Mouse (Mus musculus): ENCODE measurements around the gene Map3k21. TPM values are rescaled to one million over a fixed set of nuclear protein-coding genes. Genes with fewer than 3 reads are reported as not detected.

The Map3k21 gene
- polyA plus RNA-seq, 1 experiment from 2014 or later = 0.08 TPM

DNA sequence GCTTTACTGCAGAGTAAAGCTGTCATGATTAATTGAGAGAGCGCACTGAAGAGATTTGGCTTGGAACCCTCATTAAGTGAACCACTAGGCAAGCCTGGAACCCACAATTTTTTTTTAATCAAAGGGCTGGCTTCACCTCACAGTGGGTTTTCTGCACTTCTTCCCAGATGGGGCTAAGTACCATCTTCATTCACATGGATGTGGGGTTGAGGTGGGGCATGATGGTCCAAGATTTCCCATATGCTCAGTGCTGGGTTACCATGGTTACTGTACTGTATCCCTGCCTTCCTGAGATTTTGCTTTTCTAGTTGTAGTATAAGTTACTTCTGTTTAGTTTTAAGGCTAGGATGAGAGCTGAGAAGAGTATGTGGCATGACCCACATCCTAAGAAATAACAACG is 75.1 kb downstream of the Map3k21 start:
- WGBS = 92% methylated on average over 2 of the region's 2 CpGs
- Histone ChIP-seq H3K36me3 (ENCODE audit: poor library complexity, severe bottlenecking) (no peaks in the 10 kb centered on the region), H3K27me3 (0 out of 2 replicates have a peak, but pooled peaks cover 2% of the 10 kb centered on the region), H3K27ac (no peak overlapping the region), H3K4me1 (peaks cover 10% of the 10 kb centered on the region), H3K4me2 (no peak overlapping the region), H3K9me3 (replicated peaks) (no peaks in the 10 kb centered on the region), H3K4me3 (no peak overlapping the region), H3K9ac (no peak overlapping the region)
- ATAC-seq = peak; percentile 53; the same call in 1 of the 2 replicates

DNA sequence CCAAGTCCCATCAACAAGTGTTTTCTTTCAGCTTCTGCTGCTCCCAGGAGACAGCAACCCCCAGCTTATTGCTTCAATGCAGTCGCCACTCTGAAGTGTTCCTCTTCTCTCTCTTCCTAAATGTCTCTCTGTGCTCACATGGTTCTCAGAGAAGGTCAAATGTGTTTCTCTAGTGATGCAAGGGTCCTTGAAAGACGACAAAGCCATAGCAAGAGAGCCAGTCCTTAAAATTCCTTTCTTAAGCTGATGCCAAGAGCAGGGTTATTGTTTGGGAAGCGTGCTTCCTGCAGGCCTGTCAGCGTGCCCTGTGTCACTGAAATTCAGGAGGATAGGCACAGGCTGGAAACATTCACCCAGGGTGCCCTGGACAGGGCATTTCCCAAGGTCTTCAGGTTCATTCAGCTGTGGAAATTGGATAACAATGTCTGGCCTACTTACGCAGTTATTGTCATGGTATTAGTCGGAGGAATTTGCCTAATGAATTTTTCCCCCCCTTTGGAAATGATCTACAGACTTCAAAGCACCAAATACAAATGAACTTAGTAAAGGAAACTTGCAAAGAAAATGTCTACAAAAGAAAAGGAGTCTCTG is 76.8 kb downstream of the Map3k21 start:
- Histone ChIP-seq H3K36me3 (ENCODE audit: poor library complexity, severe bottlenecking) (no peaks in the 10 kb centered on the region), H3K4me2 (no peak overlapping the region), H3K27ac (no peak overlapping the region), H3K4me3 (no peak overlapping the region), H3K4me1 (peaks cover 10% of the 10 kb centered on the region), H3K9ac (no peak overlapping the region), H3K9me3 (replicated peaks) (no peaks in the 10 kb centered on the region), H3K27me3 (peaks cover 4% of the 10 kb centered on the region; the same call in 1 of the 2 replicates)
- ATAC-seq = no peak
- WGBS = 10% methylated on average over 6 of the region's 6 CpGs

DNA sequence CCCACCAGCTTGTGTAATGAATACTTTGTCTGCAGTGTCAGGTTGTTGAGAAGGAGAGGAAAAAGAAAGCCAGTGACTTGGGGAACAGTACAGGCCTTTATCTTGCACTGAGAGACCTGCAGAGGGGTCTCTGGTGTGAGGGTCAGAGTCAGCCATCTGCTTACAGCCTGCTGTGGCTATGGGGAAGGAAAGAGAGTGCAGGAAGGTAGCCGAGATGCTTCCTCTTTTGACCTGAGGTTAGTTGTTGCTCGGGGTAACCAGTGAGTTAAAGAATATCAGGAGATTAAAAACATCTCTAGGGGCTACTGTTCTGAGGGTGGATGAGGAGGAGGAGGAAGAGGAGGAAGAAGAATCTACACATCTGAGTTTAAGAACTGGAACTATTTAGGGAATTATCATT is 77.7 kb downstream of the Map3k21 start:
- Histone ChIP-seq H3K27ac (no peak overlapping the region), H3K4me2 (no peak overlapping the region), H3K4me3 (no peak overlapping the region), H3K9ac (no peak overlapping the region), H3K4me1 (peaks cover 10% of the 10 kb centered on the region), H3K36me3 (ENCODE audit: poor library complexity, severe bottlenecking) (no peaks in the 10 kb centered on the region), H3K27me3 (peaks cover 13% of the 10 kb centered on the region), H3K9me3 (replicated peaks) (no peaks in the 10 kb centered on the region)
- WGBS = 45% methylated on average over 2 of the region's 2 CpGs
- ATAC-seq = no peak

DNA sequence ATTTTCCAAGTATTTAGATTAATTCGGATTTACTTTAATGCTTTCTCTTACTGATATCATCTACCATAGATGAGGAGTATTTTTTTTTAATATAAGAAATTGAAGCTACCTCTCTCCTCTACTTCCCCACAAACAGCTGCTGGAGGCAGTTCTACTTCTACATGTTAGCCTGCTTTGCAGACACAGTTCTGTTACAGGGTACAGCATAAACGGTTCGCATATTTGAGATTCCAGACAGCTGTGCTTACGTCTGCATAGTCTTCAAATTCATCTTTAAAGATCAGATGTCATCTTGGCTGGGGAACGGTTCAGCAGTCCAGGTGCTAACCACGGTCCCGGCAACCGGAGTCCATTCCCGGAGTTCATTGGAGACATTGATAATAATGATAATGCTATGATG is 83.4 kb downstream of the Map3k21 start:
- Histone ChIP-seq H3K27ac (no peak overlapping the region), H3K9ac (no peak overlapping the region), H3K27me3 (peaks cover 63% of the 10 kb centered on the region), H3K4me3 (no peak overlapping the region), H3K9me3 (replicated peaks) (no peaks in the 10 kb centered on the region), H3K4me1 (peaks cover 19% of the 10 kb centered on the region), H3K36me3 (ENCODE audit: poor library complexity, severe bottlenecking) (no peaks in the 10 kb centered on the region), H3K4me2 (no peak overlapping the region)
- no peak for ATAC-seq
- WGBS = 83% methylated on average over 9 of the region's 9 CpGs

DNA sequence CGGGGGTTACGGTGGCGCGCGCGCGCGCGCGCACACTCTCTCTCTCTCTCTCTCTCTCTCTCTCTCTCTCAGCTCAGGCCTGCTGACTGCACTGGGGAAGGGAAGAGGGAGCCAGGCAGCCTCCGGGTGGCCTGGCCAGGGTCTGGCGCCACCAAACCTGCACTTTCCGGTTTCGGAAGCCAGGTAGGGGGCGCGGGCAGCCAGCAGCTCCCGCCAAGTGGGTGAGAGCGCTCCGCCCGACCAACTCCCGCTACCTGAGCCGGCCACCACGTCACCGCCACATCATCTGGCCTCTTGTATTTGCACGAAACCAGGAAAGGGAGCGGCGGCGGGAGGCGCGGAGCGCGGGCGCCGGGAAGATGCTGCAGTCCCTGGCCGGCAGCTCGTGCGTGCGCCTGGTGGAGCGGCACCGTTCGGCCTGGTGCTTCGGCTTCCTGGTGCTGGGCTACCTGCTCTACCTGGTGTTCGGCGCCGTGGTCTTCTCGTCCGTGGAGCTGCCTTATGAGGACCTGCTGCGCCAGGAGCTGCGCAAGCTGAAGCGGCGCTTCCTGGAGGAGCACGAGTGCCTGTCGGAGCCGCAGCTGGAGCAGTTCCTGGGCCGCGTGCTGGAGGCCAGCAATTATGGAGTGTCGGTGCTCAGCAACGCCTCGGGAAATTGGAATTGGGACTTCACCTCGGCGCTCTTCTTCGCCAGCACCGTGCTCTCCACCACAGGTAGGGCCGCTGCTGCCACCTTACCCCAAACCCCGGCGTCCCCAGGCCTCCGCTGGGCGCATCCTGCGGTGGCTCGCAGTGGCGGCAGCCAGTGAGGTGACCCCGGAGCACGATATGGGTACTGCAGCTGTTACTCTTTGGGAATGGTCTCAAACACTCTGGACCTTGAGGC is 85.1 kb downstream of the Map3k21 start, which contains the start of gene Kcnk1:
Kcnk1 (plus strand) TSS at position 70 of the 886 bp plus-strand sequence.
- peak within 1 kb of the TSS; percentile 48; the same call in 1 of the 2 replicates for H3K27ac ChIP-seq
- H3K27me3 ChIP-seq = peaks cover 61% of the 10 kb centered on the region
- H3K9me3 ChIP-seq (replicated peaks) = no peaks in the 10 kb centered on the region
- ATAC-seq = peak; percentile 74
- H3K4me2 ChIP-seq = peak within 1 kb of the TSS; percentile 90
- peak within 1 kb of the TSS; percentile 72 for H3K9ac ChIP-seq
- H3K36me3 ChIP-seq (ENCODE audit: poor library complexity, severe bottlenecking) = no peaks in the 10 kb centered on the region
- peak within 1 kb of the TSS; percentile 61 for H3K4me3 ChIP-seq
- H3K4me1 ChIP-seq = peaks cover 19% of the 10 kb centered on the region
- under 1% methylated on average over 66 of the region's 73 CpGs for WGBS

DNA sequence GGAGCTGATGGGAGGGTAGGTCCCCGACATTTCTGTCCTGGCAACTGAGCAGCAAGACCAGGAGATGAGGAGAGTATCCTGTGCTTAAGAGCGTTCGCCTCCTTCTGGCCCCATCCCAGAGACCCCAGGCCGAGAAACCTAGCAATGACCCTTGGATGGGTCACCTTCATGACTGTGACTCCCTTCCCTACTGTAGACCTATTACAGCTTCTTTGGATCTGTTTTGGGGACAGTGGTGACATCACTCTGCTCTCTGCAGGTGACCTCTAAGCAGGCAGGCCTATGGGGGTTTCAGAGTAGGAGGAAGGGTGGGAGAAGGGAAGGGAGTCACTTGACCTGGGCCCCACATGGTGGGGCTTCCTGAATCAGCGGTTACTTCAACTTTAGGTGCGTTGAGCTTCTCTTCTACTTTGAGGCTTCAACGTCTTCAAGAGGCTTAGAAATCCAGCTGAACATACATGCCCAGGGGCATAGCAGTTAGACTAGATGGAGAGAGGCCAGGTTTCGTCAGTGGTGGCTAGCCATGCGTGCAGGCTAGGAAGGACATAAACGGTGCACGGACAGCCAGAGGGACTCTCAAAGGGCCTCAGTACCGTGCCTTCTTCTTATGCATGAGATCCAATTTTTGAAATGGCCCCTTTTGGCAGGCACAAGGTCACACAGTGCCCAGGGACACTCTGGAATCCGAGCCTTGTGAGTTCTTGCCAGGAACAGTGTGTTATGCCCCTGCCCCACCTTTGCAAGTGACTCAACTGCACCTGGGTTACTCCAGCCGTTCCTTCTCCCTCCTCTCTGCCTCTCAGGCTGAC is 86.0 kb downstream of the Map3k21 start:
- Histone ChIP-seq H3K36me3 (ENCODE audit: poor library complexity, severe bottlenecking) (no peaks in the 10 kb centered on the region), H3K4me3 (peak overlapping the region; percentile 61), H3K27me3 (peaks cover 61% of the 10 kb centered on the region), H3K27ac (no peak overlapping the region), H3K9me3 (replicated peaks) (no peaks in the 10 kb centered on the region), H3K4me2 (peak overlapping the region; percentile 90), H3K9ac (peak overlapping the region; percentile 72), H3K4me1 (peaks cover 19% of the 10 kb centered on the region)
- WGBS = 13% methylated on average over 14 of the region's 14 CpGs
- 0 out of 2 replicates have a peak, but pooled peaks have one; percentile 3 for ATAC-seq

DNA sequence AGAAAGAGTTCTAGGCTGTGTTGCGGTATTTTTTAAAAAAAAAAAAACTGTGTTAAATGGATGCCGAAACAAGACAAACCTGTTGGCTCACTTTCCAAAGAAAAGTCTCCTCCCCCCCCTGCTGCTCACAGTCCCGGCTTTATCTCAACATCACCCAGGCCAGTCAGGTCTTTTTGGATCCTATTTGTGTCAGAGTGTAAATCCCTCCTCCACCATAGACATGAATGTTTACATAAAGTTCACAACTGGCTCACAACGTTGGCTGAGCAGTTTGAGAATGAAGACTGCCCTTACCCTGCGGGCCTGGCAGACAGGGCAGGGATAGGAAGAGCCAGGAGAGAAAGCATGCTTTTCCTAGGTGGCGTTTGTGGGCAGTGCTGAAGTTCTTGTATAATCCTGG is 86.7 kb downstream of the Map3k21 start:
- peak overlapping the region; percentile 90 for H3K4me2 ChIP-seq
- H3K36me3 ChIP-seq (ENCODE audit: poor library complexity, severe bottlenecking) = no peaks in the 10 kb centered on the region
- no peaks in the 10 kb centered on the region for H3K9me3 ChIP-seq (replicated peaks)
- no peak overlapping the region for H3K4me3 ChIP-seq
- H3K9ac ChIP-seq = no peak overlapping the region
- H3K27me3 ChIP-seq = peaks cover 61% of the 10 kb centered on the region
- ATAC-seq = no peak
- H3K27ac ChIP-seq = no peak overlapping the region
- WGBS = 26% methylated on average over 6 of the region's 6 CpGs
- peaks cover 19% of the 10 kb centered on the region for H3K4me1 ChIP-seq

Other genes starting within 250 kb of the Map3k21 start
- 8.4 and 8.8 TPM in 2 replicates for gene Map10, start 240.6 kb upstream of the Map3k21 start, polyA plus RNA-seq (2015; fragmentation: Nextera tagmentation; extraction: Ambion mirVana)
- gene Ntpcr, start 180.5 kb upstream of the Map3k21 start, polyA plus RNA-seq (2015; fragmentation: Nextera tagmentation; extraction: Ambion mirVana) = 19.6 and 23.4 TPM in 2 replicates
- 2.1 and 2.5 TPM in 2 replicates for gene Pcnx2, start 12.1 kb upstream of the Map3k21 start, polyA plus RNA-seq (2015; fragmentation: Nextera tagmentation; extraction: Ambion mirVana)
- 4.1 and 5.2 TPM in 2 replicates for gene Kcnk1, start 84.7 kb downstream of the Map3k21 start, polyA plus RNA-seq (2015; fragmentation: Nextera tagmentation; extraction: Ambion mirVana)

Data from forebrain, embryonic 13.5 days (tissue).